8 mouse cellular contexts compared by ENCODE assay signal in genomic region chr1:91397927-91398259, GRCm38 (mm10). TPM values are rescaled to one million over a fixed set of nuclear protein-coding genes. Genes with fewer than 3 reads are reported as not detected.
DNase-seq lines count a peak whose midpoint lies in the region; ATAC-seq and TF ChIP-seq lines count a peak whose summit lies in the region.

No protein-coding gene starts in this region.

- DNase-seq in heart, postnatal 25 days (ENCODE audit: low spot score): no peak
- DNase-seq in MEL-GATA-1-ER (ENCODE audit: extremely low read depth, low read depth): peak; percentile 11
- DNase-seq in forebrain, embryonic 14.5 days (ENCODE audit: low spot score): no peak
- no peak for DNase-seq in limb, embryonic 14.5 days (ENCODE audit: low spot score)
- no peak for DNase-seq in urinary bladder, adult 2 months (ENCODE audit: low spot score)
- DNase-seq in cerebellum, postnatal 10 days: no peak

- H3K9me3 ChIP-seq in heart, embryonic 12.5 days (replicated peaks): no peaks in the 10 kb centered on the region
- H3K9me3 ChIP-seq in forebrain, embryonic 14.5 days (replicated peaks; ENCODE audit: control insufficient read depth, low read length): no peaks in the 10 kb centered on the region
- no peaks in the 10 kb centered on the region for H3K9me3 ChIP-seq in limb, embryonic 14.5 days (ENCODE audit: control insufficient read depth, low read length)
- no peaks in the 10 kb centered on the region for H3K9me3 ChIP-seq in neural tube, embryonic 15.5 days (replicated peaks)

- intact Hi-C loops in heart, postnatal 25 days (cut with DNase I): no loop called here

- H3K9ac ChIP-seq in heart, embryonic 12.5 days: peak overlapping the region; percentile 96
- H3K9ac ChIP-seq in forebrain, embryonic 14.5 days (ENCODE audit: low read length): peak overlapping the region; percentile 88
- peak overlapping the region; percentile 94 for H3K9ac ChIP-seq in limb, embryonic 14.5 days (ENCODE audit: low read depth, low read length, severe bottlenecking)
- peak overlapping the region; percentile 85 for H3K9ac ChIP-seq in neural tube, embryonic 15.5 days (replicated peaks)

- H3K36me3 ChIP-seq in heart, embryonic 12.5 days: peaks cover 24% of the 10 kb centered on the region
- peaks cover 21% of the 10 kb centered on the region for H3K36me3 ChIP-seq in forebrain, embryonic 14.5 days (ENCODE audit: control insufficient read depth, insufficient read depth, low read length)
- peaks cover 11% of the 10 kb centered on the region for H3K36me3 ChIP-seq in limb, embryonic 14.5 days (ENCODE audit: control insufficient read depth, insufficient read depth, low read length)
- 0 out of 2 replicates have a peak, but pooled peaks cover 11% of the 10 kb centered on the region for H3K36me3 ChIP-seq in neural tube, embryonic 15.5 days

- peak overlapping the region; percentile 95 for H3K4me2 ChIP-seq in heart, embryonic 12.5 days
- H3K4me2 ChIP-seq in forebrain, embryonic 14.5 days (ENCODE audit: low read length): peak overlapping the region; percentile 96
- peak overlapping the region; percentile 60 for H3K4me2 ChIP-seq in limb, embryonic 14.5 days (replicated peaks; ENCODE audit: low read depth, low read length, severe bottlenecking)
- H3K4me2 ChIP-seq in neural tube, embryonic 15.5 days: peak overlapping the region; percentile 87

- H3K4me1 ChIP-seq in heart, embryonic 12.5 days (replicated peaks): peaks cover 12% of the 10 kb centered on the region
- H3K4me1 ChIP-seq in forebrain, embryonic 14.5 days (ENCODE audit: control insufficient read depth, insufficient read depth, low read length): peaks cover 15% of the 10 kb centered on the region
- H3K4me1 ChIP-seq in limb, embryonic 14.5 days (ENCODE audit: control insufficient read depth, insufficient read depth, low read length): peaks cover 13% of the 10 kb centered on the region
- peaks cover 38% of the 10 kb centered on the region for H3K4me1 ChIP-seq in neural tube, embryonic 15.5 days

- TF ChIP-seq POLR2A in limb, embryonic 14.5 days (IDR thresholded peaks at IDR 0.05; ENCODE audit: borderline replicate concordance, extremely low read depth, insufficient read depth, insufficient read length): no peak

- WGBS in heart, embryonic 12.5 days: 1% methylated on average over 12 of the region's 12 CpGs
- under 1% methylated on average over 12 of the region's 12 CpGs for WGBS in forebrain, embryonic 14.5 days
- 0% methylated on average over 12 of the region's 12 CpGs for WGBS in limb, embryonic 14.5 days
- under 1% methylated on average over 12 of the region's 12 CpGs for WGBS in neural tube, embryonic 15.5 days

- H3K27ac ChIP-seq in heart, embryonic 12.5 days (ENCODE audit: poor library complexity, severe bottlenecking): peak overlapping the region; percentile 85
- peak overlapping the region; percentile 83; the same call in 1 of the 2 replicates for H3K27ac ChIP-seq in forebrain, embryonic 14.5 days (ENCODE audit: low read depth, low read length)
- H3K27ac ChIP-seq in limb, embryonic 14.5 days (replicated peaks; ENCODE audit: low read depth, low read length): peak overlapping the region; percentile 83
- H3K27ac ChIP-seq in neural tube, embryonic 15.5 days (replicated peaks): peak overlapping the region; percentile 93

- H3K4me3 ChIP-seq in heart, embryonic 12.5 days: peak overlapping the region; percentile 87
- H3K4me3 ChIP-seq in forebrain, embryonic 14.5 days (ENCODE audit: low read depth, low read length): peak overlapping the region; percentile 88
- peak overlapping the region; percentile 97 for H3K4me3 ChIP-seq in limb, embryonic 14.5 days (replicated peaks; ENCODE audit: low read length)
- H3K4me3 ChIP-seq in neural tube, embryonic 15.5 days (replicated peaks): peak overlapping the region; percentile 92

- H3K27me3 ChIP-seq in heart, embryonic 12.5 days (replicated peaks): no peaks in the 10 kb centered on the region
- no peaks in the 10 kb centered on the region for H3K27me3 ChIP-seq in forebrain, embryonic 14.5 days (replicated peaks; ENCODE audit: control insufficient read depth, insufficient read depth, low read length)
- H3K27me3 ChIP-seq in limb, embryonic 14.5 days (ENCODE audit: control insufficient read depth, insufficient read depth, low read length): no peaks in the 10 kb centered on the region
- H3K27me3 ChIP-seq in neural tube, embryonic 15.5 days (replicated peaks): no peaks in the 10 kb centered on the region

- ATAC-seq in heart, embryonic 12.5 days (ENCODE audit: insufficient number of reproducible peaks, low FRiP score): no peak
- ATAC-seq in forebrain, embryonic 14.5 days: 0 out of 2 replicates have a peak, but pooled peaks have one; percentile 0
- ATAC-seq in limb, embryonic 14.5 days (ENCODE audit: low FRiP score, low read depth): no peak
- no peak; the same call in 1 of the 2 replicates for ATAC-seq in neural tube, embryonic 15.5 days (ENCODE audit: low FRiP score)

RNA-seq across cellular contexts. Expression of gene Ilkap, which starts 0.7 kb away (rescaled TPM):
- polyA plus RNA-seq in heart, embryonic 12.5 days (2016; fragmentation: Nextera tagmentation; extraction: Ambion mirVana): 104 and 106 TPM in 2 replicates
- total RNA-seq in heart, postnatal 25 days (2021): 10 to 100 TPM; 41.3 to 48.1 TPM
- polyA plus RNA-seq in forebrain, embryonic 14.5 days (2014; fragmentation: Nextera tagmentation; extraction: Ambion mirVana): 151 and 162 TPM in 2 replicates
- polyA plus RNA-seq in limb, embryonic 14.5 days (2012; rRNA removed): 130 and 142 TPM in 2 replicates
- 140 and 158 TPM in 2 replicates for polyA plus RNA-seq in limb, embryonic 14.5 days (2014; fragmentation: Nextera tagmentation; extraction: Ambion mirVana)
- 144 and 149 TPM in 2 replicates for polyA plus RNA-seq in neural tube, embryonic 15.5 days (2015; fragmentation: Nextera tagmentation; extraction: Ambion mirVana)
- polyA plus RNA-seq in urinary bladder, adult 2 months (2012; rRNA removed): 80.1 and 82.9 TPM in 2 replicates

RNA-seq across cellular contexts. Expression of gene Hes6, which starts 15.9 kb away (rescaled TPM):
- polyA plus RNA-seq in heart, embryonic 12.5 days (2016; fragmentation: Nextera tagmentation; extraction: Ambion mirVana): 63.6 and 65.4 TPM in 2 replicates
- 10 to 100 TPM; 16.6 to 18.3 TPM for total RNA-seq in heart, postnatal 25 days (2021)
- 217 and 240 TPM in 2 replicates for polyA plus RNA-seq in forebrain, embryonic 14.5 days (2014; fragmentation: Nextera tagmentation; extraction: Ambion mirVana)
- 82.8 and 104 TPM in 2 replicates for polyA plus RNA-seq in limb, embryonic 14.5 days (2012; rRNA removed)
- 91.0 and 91.6 TPM in 2 replicates for polyA plus RNA-seq in limb, embryonic 14.5 days (2014; fragmentation: Nextera tagmentation; extraction: Ambion mirVana)
- 114 and 172 TPM in 2 replicates for polyA plus RNA-seq in neural tube, embryonic 15.5 days (2015; fragmentation: Nextera tagmentation; extraction: Ambion mirVana)
- polyA plus RNA-seq in urinary bladder, adult 2 months (2012; rRNA removed): 24.5 and 29.0 TPM in 2 replicates

RNA-seq across cellular contexts. Expression of gene Erfe, which starts 31.7 kb away (rescaled TPM):
- polyA plus RNA-seq in heart, embryonic 12.5 days (2016; fragmentation: Nextera tagmentation; extraction: Ambion mirVana): 1.5 and 1.7 TPM in 2 replicates
- total RNA-seq in heart, postnatal 25 days (2021): under 1 TPM in 1 of 2 experiments, not detected in 1; 0.26 TPM
- polyA plus RNA-seq in forebrain, embryonic 14.5 days (2014; fragmentation: Nextera tagmentation; extraction: Ambion mirVana): 0.12 and 0.27 TPM in 2 replicates
- 2.1 and 2.2 TPM in 2 replicates for polyA plus RNA-seq in limb, embryonic 14.5 days (2012; rRNA removed)
- polyA plus RNA-seq in limb, embryonic 14.5 days (2014; fragmentation: Nextera tagmentation; extraction: Ambion mirVana): 1.5 and 1.9 TPM in 2 replicates
- 0.06 and 1.2 TPM in 2 replicates for polyA plus RNA-seq in neural tube, embryonic 15.5 days (2015; fragmentation: Nextera tagmentation; extraction: Ambion mirVana)
- 0.08 and 0.18 TPM in 2 replicates for polyA plus RNA-seq in urinary bladder, adult 2 months (2012; rRNA removed)

RNA-seq across cellular contexts. Expression of gene Klhl30, which starts 47.1 kb away (rescaled TPM):
- 44.2 and 46.7 TPM in 2 replicates for polyA plus RNA-seq in heart, embryonic 12.5 days (2016; fragmentation: Nextera tagmentation; extraction: Ambion mirVana)
- 10 to 100 TPM; 46.3 to 52.0 TPM for total RNA-seq in heart, postnatal 25 days (2021)
- 0.05 and 0.06 TPM in 2 replicates for polyA plus RNA-seq in forebrain, embryonic 14.5 days (2014; fragmentation: Nextera tagmentation; extraction: Ambion mirVana)
- polyA plus RNA-seq in limb, embryonic 14.5 days (2012; rRNA removed): 4.1 and 4.6 TPM in 2 replicates
- 3.3 and 3.7 TPM in 2 replicates for polyA plus RNA-seq in limb, embryonic 14.5 days (2014; fragmentation: Nextera tagmentation; extraction: Ambion mirVana)
- 0.24 and 0.26 TPM in 2 replicates for polyA plus RNA-seq in neural tube, embryonic 15.5 days (2015; fragmentation: Nextera tagmentation; extraction: Ambion mirVana)
- polyA plus RNA-seq in urinary bladder, adult 2 months (2012; rRNA removed): 3.4 and 3.8 TPM in 2 replicates
